Mouse (Mus musculus): Measurements from ENCODE around the gene Kbtbd13.

DNA sequence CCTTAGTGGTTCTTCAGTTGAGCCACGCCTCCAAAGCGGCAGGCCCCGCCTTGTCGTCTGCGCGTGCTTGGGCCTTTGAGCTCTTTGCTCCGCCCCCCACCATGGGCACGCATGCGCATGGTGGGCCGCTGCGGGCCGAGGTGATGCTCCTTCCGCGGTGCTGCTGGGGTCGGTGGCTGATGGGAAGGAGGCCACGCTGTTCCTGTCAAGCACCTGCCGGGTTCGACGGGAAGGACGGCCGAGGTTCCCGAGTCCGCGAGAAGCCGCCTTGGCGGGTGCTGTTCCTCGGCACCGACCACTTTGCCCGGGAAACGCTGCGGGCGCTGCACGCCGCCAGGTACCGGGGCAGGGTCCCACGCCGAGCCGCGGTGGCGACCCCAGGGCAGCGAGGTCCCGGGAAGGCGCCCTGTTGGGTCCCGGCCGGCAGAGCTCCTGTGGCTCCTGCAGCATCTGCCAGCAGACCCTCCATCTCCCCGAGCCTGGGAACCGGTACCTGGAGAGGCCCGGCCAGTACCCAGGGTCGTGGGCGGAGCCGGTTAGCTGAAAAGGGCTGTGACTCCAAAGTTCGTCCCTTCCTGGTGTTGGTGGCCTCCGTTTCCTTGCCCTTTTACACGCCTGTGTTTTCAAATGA, 44.3 kb upstream of the Kbtbd13 start, which contains the start of gene Mtfmt:
- TF ChIP-seq POLR2A (IDR thresholded peaks at IDR 0.05; ENCODE audit: borderline replicate concordance, control insufficient read depth, low read depth, low read length) (peak; percentile 91), CTCF (IDR thresholded peaks at IDR 0.05; ENCODE audit: control insufficient read depth, insufficient read depth, low read length) (no peak)
